Mouse (Mus musculus): ENCODE data around the gene Abca7. TPM values are rescaled to one million over a fixed set of nuclear protein-coding genes. Genes with fewer than 3 reads are reported as not detected.

Gene Abca7
- polyA plus RNA-seq, 1 experiment from 2014 or later, result 3.9 TPM

- 83% methylated on average over 30 of the region's 30 CpGs for WGBS
- Histone ChIP-seq H3K4me2 (ENCODE audit: low read depth, low read length, severe bottlenecking) (no peak overlapping the region), H3K27ac (ENCODE audit: low read depth, low read length) (no peak overlapping the region), H3K27me3 (ENCODE audit: control insufficient read depth, insufficient read depth, low read length) (no peaks in the 10 kb centered on the region), H3K4me3 (ENCODE audit: low read depth, low read length) (no peak overlapping the region), H3K9me3 (ENCODE audit: control insufficient read depth, low read length) (no peaks in the 10 kb centered on the region), H3K36me3 (ENCODE audit: control insufficient read depth, insufficient read depth, low read length) (peaks cover 2% of the 10 kb centered on the region; the same call in 1 of the 2 replicates), H3K4me1 (replicated peaks; ENCODE audit: control insufficient read depth, insufficient read depth, low read length) (peaks cover 7% of the 10 kb centered on the region; the same call in 1 of the 2 replicates), H3K9ac (ENCODE audit: low read length) (no peak overlapping the region)
- DNase-seq (ENCODE audit: low spot score) (no peak), ATAC-seq (replicated peaks; ENCODE audit: low FRiP score) (no peak)
These were observed 61.5 kb downstream of the Abca7 start for GRCm38 (mm10) chr10:80057683-80058326.

GRCm38 (mm10) chr10:80063104-80063503 lies 66.8 kb downstream of the Abca7 start:
- no peak overlapping the region for H3K27ac ChIP-seq (ENCODE audit: low read depth, low read length)
- 90% methylated on average over 5 of the region's 5 CpGs for WGBS
- H3K36me3 ChIP-seq (ENCODE audit: control insufficient read depth, insufficient read depth, low read length), result peaks cover 2% of the 10 kb centered on the region; the same call in 1 of the 2 replicates

GRCm38 (mm10) chr10:80063877-80064650 lies 67.8 kb downstream of the Abca7 start:
- 77% methylated on average over 23 of the region's 23 CpGs for WGBS
- ATAC-seq (replicated peaks; ENCODE audit: low FRiP score) (no peak), DNase-seq (ENCODE audit: low spot score) (no peak)
- H3K9me3 ChIP-seq (ENCODE audit: control insufficient read depth, low read length), result no peaks in the 10 kb centered on the region
- H3K36me3 ChIP-seq (ENCODE audit: control insufficient read depth, insufficient read depth, low read length), result peaks cover 2% of the 10 kb centered on the region; the same call in 1 of the 2 replicates
- H3K4me3 ChIP-seq (ENCODE audit: low read depth, low read length), result no peak overlapping the region
- H3K9ac ChIP-seq (ENCODE audit: low read length), result no peak overlapping the region
- H3K27me3 ChIP-seq (ENCODE audit: control insufficient read depth, insufficient read depth, low read length), result no peaks in the 10 kb centered on the region
- H3K27ac ChIP-seq (ENCODE audit: low read depth, low read length), result no peak overlapping the region
- H3K4me2 ChIP-seq (ENCODE audit: low read depth, low read length, severe bottlenecking), result no peak overlapping the region
- no peaks in the 10 kb centered on the region for H3K4me1 ChIP-seq (replicated peaks; ENCODE audit: control insufficient read depth, insufficient read depth, low read length)

More at GRCm38 (mm10) chr10:80063104-80063503, 66.8 kb downstream of the Abca7 start:
- H3K4me2 ChIP-seq (ENCODE audit: low read depth, low read length, severe bottlenecking), result no peak overlapping the region
- H3K9me3 ChIP-seq (ENCODE audit: control insufficient read depth, low read length), result no peaks in the 10 kb centered on the region
- H3K9ac ChIP-seq (ENCODE audit: low read length), result no peak overlapping the region
- no peaks in the 10 kb centered on the region for H3K27me3 ChIP-seq (ENCODE audit: control insufficient read depth, insufficient read depth, low read length)
- DNase-seq (ENCODE audit: low spot score), result no peak
- ATAC-seq (replicated peaks; ENCODE audit: low FRiP score), result no peak
- no peaks in the 10 kb centered on the region for H3K4me1 ChIP-seq (replicated peaks; ENCODE audit: control insufficient read depth, insufficient read depth, low read length)
- no peak overlapping the region for H3K4me3 ChIP-seq (ENCODE audit: low read depth, low read length)

Other genes with a start within 250 kb of the Abca7 start
- 41.1 and 44.8 TPM in 2 replicates for gene Polrmt, start 249.9 kb upstream of the Abca7 start, polyA plus RNA-seq (2014; fragmentation: Nextera tagmentation; extraction: Ambion mirVana)
- 0.36 and 0.40 TPM in 2 replicates for gene Fgf22, start 241.4 kb upstream of the Abca7 start, polyA plus RNA-seq (2014; fragmentation: Nextera tagmentation; extraction: Ambion mirVana)
- gene Rnf126, start 229.5 kb upstream of the Abca7 start, polyA plus RNA-seq (2014; fragmentation: Nextera tagmentation; extraction: Ambion mirVana), result 118 TPM in 2 replicates
- 0.41 and 1.0 TPM in 2 replicates for gene Fstl3, start 219.2 kb upstream of the Abca7 start, polyA plus RNA-seq (2014; fragmentation: Nextera tagmentation; extraction: Ambion mirVana)
- gene Prss57, start 205.5 kb upstream of the Abca7 start, polyA plus RNA-seq (2014; fragmentation: Nextera tagmentation; extraction: Ambion mirVana), result not detected in 2 replicates
- 140 and 157 TPM in 2 replicates for gene Palm, start 202.9 kb upstream of the Abca7 start, polyA plus RNA-seq (2014; fragmentation: Nextera tagmentation; extraction: Ambion mirVana)
- gene Misp, start 175.5 kb upstream of the Abca7 start, polyA plus RNA-seq (2014; fragmentation: Nextera tagmentation; extraction: Ambion mirVana), result 0.39 and 0.99 TPM in 2 replicates
- 261 and 295 TPM in 2 replicates for gene Ptbp1, start 142.1 kb upstream of the Abca7 start, polyA plus RNA-seq (2014; fragmentation: Nextera tagmentation; extraction: Ambion mirVana)
- gene Prtn3, start 122.0 kb upstream of the Abca7 start, polyA plus RNA-seq (2014; fragmentation: Nextera tagmentation; extraction: Ambion mirVana), result 13.0 and 13.3 TPM in 2 replicates
- gene Plppr3, start 121.9 kb upstream of the Abca7 start, polyA plus RNA-seq (2014; fragmentation: Nextera tagmentation; extraction: Ambion mirVana), result 131 and 146 TPM in 2 replicates
- gene Elane, start 110.2 kb upstream of the Abca7 start, polyA plus RNA-seq (2014; fragmentation: Nextera tagmentation; extraction: Ambion mirVana), result not detected in 2 replicates
- gene Cfd, start 105.6 kb upstream of the Abca7 start, polyA plus RNA-seq (2014; fragmentation: Nextera tagmentation; extraction: Ambion mirVana), result not detected in 2 replicates
- 60.4 and 60.6 TPM in 2 replicates for gene Med16, start 87.6 kb upstream of the Abca7 start, polyA plus RNA-seq (2014; fragmentation: Nextera tagmentation; extraction: Ambion mirVana)
- gene Gm26602, start 85.6 kb upstream of the Abca7 start, polyA plus RNA-seq (2014; fragmentation: Nextera tagmentation; extraction: Ambion mirVana), result 3.3 and 14.8 TPM in 2 replicates
- 0.55 and 1.0 TPM in 2 replicates for gene Kiss1r, start 79.5 kb upstream of the Abca7 start, polyA plus RNA-seq (2014; fragmentation: Nextera tagmentation; extraction: Ambion mirVana)
- 135 and 145 TPM in 2 replicates for gene R3hdm4, start 75.3 kb upstream of the Abca7 start, polyA plus RNA-seq (2014; fragmentation: Nextera tagmentation; extraction: Ambion mirVana)
- gene Arid3a, start 69.5 kb upstream of the Abca7 start, polyA plus RNA-seq (2014; fragmentation: Nextera tagmentation; extraction: Ambion mirVana), result 5.4 and 6.6 TPM in 2 replicates
- 111 and 112 TPM in 2 replicates for gene Wdr18, start 36.3 kb upstream of the Abca7 start, polyA plus RNA-seq (2014; fragmentation: Nextera tagmentation; extraction: Ambion mirVana)
- gene Grin3b, start 25.8 kb upstream of the Abca7 start, polyA plus RNA-seq (2014; fragmentation: Nextera tagmentation; extraction: Ambion mirVana), result 0.29 and 0.33 TPM in 2 replicates
- 17.8 and 18.6 TPM in 2 replicates for gene Tmem259, start 12.2 kb upstream of the Abca7 start, polyA plus RNA-seq (2014; fragmentation: Nextera tagmentation; extraction: Ambion mirVana)
- gene Cnn2, start 7.9 kb upstream of the Abca7 start, polyA plus RNA-seq (2014; fragmentation: Nextera tagmentation; extraction: Ambion mirVana), result 160 and 182 TPM in 2 replicates
- 4.6 and 4.9 TPM in 2 replicates for gene Arhgap45, start 20.2 kb downstream of the Abca7 start, polyA plus RNA-seq (2014; fragmentation: Nextera tagmentation; extraction: Ambion mirVana)
- gene Polr2e, start 43.3 kb downstream of the Abca7 start, polyA plus RNA-seq (2014; fragmentation: Nextera tagmentation; extraction: Ambion mirVana), result 217 and 243 TPM in 2 replicates
- 506 and 516 TPM in 2 replicates for gene Gpx4, start 50.7 kb downstream of the Abca7 start, polyA plus RNA-seq (2014; fragmentation: Nextera tagmentation; extraction: Ambion mirVana)
- 12.5 and 13.6 TPM in 2 replicates for gene Sbno2, start 109.1 kb downstream of the Abca7 start, polyA plus RNA-seq (2014; fragmentation: Nextera tagmentation; extraction: Ambion mirVana)
- gene Stk11, start 119.3 kb downstream of the Abca7 start, polyA plus RNA-seq (2014; fragmentation: Nextera tagmentation; extraction: Ambion mirVana), result 26.5 and 31.6 TPM in 2 replicates
- gene Atp5d, start 142.1 kb downstream of the Abca7 start, polyA plus RNA-seq (2014; fragmentation: Nextera tagmentation; extraction: Ambion mirVana), result 401 and 414 TPM in 2 replicates
- 10.4 and 15.0 TPM in 2 replicates for gene Cbarp, start 144.3 kb downstream of the Abca7 start, polyA plus RNA-seq (2014; fragmentation: Nextera tagmentation; extraction: Ambion mirVana)
- 58.3 and 66.4 TPM in 2 replicates for gene Midn, start 151.8 kb downstream of the Abca7 start, polyA plus RNA-seq (2014; fragmentation: Nextera tagmentation; extraction: Ambion mirVana)
- 82.0 and 83.4 TPM in 2 replicates for gene Cirbp, start 169.5 kb downstream of the Abca7 start, polyA plus RNA-seq (2014; fragmentation: Nextera tagmentation; extraction: Ambion mirVana)
- 6.4 and 8.3 TPM in 2 replicates for gene 1600002K03Rik, start 176.4 kb downstream of the Abca7 start, polyA plus RNA-seq (2014; fragmentation: Nextera tagmentation; extraction: Ambion mirVana)
- 48.8 and 50.7 TPM in 2 replicates for gene Efna2, start 183.0 kb downstream of the Abca7 start, polyA plus RNA-seq (2014; fragmentation: Nextera tagmentation; extraction: Ambion mirVana)
- gene Mum1, start 229.9 kb downstream of the Abca7 start, polyA plus RNA-seq (2014; fragmentation: Nextera tagmentation; extraction: Ambion mirVana), result 75.6 and 79.4 TPM in 2 replicates